Mouse (Mus musculus) G1E (cell line): ENCODE measurements around the gene Palm2. TPM values are rescaled to one million over a fixed set of nuclear protein-coding genes. Genes with fewer than 3 reads are reported as not detected.

Experiments
- ATAC-seq: 2 replicates; pipeline ENCODE4 v1.8.0; 2016; ENCODE audit warnings: mild to moderate bottlenecking; ENCODE audit not compliant: insufficient number of reproducible peaks, poor library complexity, low FRiP score, severe bottlenecking; ENCODE audit errors: extremely low read depth
- DNase-seq: peaks from one replicate; pipeline ENCODE4 v3.0.0; 2012; ENCODE audit warnings: low spot score
- H3K27me3 ChIP-seq: 2 replicates; pipeline ENCODE4 v1.6.1; 2012; ENCODE audit warnings: mild to moderate bottlenecking, low read length, inconsistent platforms; ENCODE audit not compliant: insufficient read depth
- H3K36me3 ChIP-seq: replicated peaks from 2 replicates; pipeline ENCODE3; 2012; ENCODE audit warnings: mild to moderate bottlenecking, inconsistent platforms
- H3K4me1 ChIP-seq: 2 replicates; pipeline ENCODE4 v1.6.1; 2012; ENCODE audit warnings: low read depth, low read length, inconsistent platforms, mixed read lengths; ENCODE audit not compliant: insufficient read depth
- H3K4me3 ChIP-seq: 2 replicates; pipeline ENCODE4 v1.5.1; 2012; ENCODE audit warnings: low read depth, mild to moderate bottlenecking, inconsistent platforms, low read length, moderate library complexity, mixed read lengths
- H3K9me3 ChIP-seq: replicated peaks from 2 replicates; pipeline ENCODE4 v1.6.1; 2012; ENCODE audit warnings: inconsistent platforms
- CTCF ChIP-seq: IDR thresholded peaks from 2 replicates; pipeline ENCODE4 v1.5.1; 2012; ENCODE audit warnings: low read depth, low read length, inconsistent platforms, mixed read lengths
- GATA1 ChIP-seq: IDR thresholded peaks from 2 replicates; pipeline ENCODE4 v1.6.1; 2012; ENCODE audit warnings: borderline replicate concordance, low read length, inconsistent platforms, mixed read lengths
- GATA2 ChIP-seq: IDR thresholded peaks from 2 replicates; pipeline ENCODE4 v1.6.1; 2012; ENCODE audit warnings: low read depth, low read length, inconsistent platforms, borderline replicate concordance
- POLR2AphosphoS5 ChIP-seq: IDR thresholded peaks from 2 replicates; pipeline ENCODE4 v1.6.1; 2012; ENCODE audit warnings: low read depth, low read length, inconsistent platforms; ENCODE audit not compliant: insufficient replicate concordance
- TAL1 ChIP-seq: conservative IDR thresholded peaks from 2 replicates; pipeline ENCODE4 v1.6.1; 2012; ENCODE audit warnings: low read depth, low read length, inconsistent platforms, mixed read lengths
- polyA plus RNA-seq: library from polyadenylated mRNA; stranded (reverse); fragments of >175 nt; gene quantifications from 2 replicates; pipeline ENCODE4 v1.2.3, GENCODE M21; 2012
- total RNA-seq, 2 experiments: library from RNA; stranded (forward) in 1 of 2; stranded (reverse) in 1 of 2; fragments of 200-1000 nt in 1 of 2; fragments of >200 nt in 1 of 2; fragmentation: Nextera tagmentation in 1 of 2; gene quantifications; 2 replicates each; pipeline ENCODE4 v1.2.3; 2014 to 2017

Gene Palm2
- total and polyA plus RNA-seq, 3 experiments = 0.05 TPM; not detected in 2

DNA sequence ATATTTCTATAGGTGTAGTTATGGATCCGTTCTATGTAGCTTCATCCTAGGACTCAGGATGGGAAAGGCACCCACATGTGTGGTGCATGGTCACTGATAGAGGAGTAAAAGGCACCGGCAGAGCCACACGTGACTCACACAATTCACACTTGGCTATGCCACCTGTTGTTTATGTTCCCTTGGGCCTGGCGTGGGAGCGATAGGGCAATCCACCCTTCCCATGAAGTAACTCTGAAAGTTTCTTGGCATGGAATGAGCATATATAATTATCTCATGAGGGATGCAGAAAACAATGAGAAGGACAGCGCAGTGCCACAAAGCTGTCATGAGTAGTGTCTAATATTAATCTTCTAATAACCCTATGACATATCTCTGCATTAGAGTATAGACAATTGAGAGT is 296.0 kb downstream of the Palm2 start:
- DNase-seq = no peak
- no peak for ATAC-seq
- H3K36me3 ChIP-seq = no peaks in the 10 kb centered on the region
- H3K4me1 ChIP-seq = no peaks in the 10 kb centered on the region
- peaks cover 77% of the 10 kb centered on the region for H3K9me3 ChIP-seq
- H3K27me3 ChIP-seq = no peaks in the 10 kb centered on the region
- TF ChIP-seq GATA2 (no peak), TAL1 (no peak), CTCF (no peak), POLR2AphosphoS5 (no peak), GATA1 (no peak)
- no peak overlapping the region for H3K4me3 ChIP-seq

GRCm38 (mm10) chr4:57730801-57731598 is 297.0 kb downstream of the Palm2 start:
- DNase-seq = no peak
- Histone ChIP-seq H3K27me3 (no peaks in the 10 kb centered on the region), H3K4me1 (no peaks in the 10 kb centered on the region), H3K4me3 (no peak overlapping the region), H3K9me3 (peaks cover 79% of the 10 kb centered on the region), H3K36me3 (no peaks in the 10 kb centered on the region)
- no peak for TF ChIP-seq GATA2
- TF ChIP-seq TAL1 = no peak
- TF ChIP-seq CTCF = no peak
- TF ChIP-seq POLR2AphosphoS5 = no peak
- no peak for TF ChIP-seq GATA1
- no peak for ATAC-seq

DNA sequence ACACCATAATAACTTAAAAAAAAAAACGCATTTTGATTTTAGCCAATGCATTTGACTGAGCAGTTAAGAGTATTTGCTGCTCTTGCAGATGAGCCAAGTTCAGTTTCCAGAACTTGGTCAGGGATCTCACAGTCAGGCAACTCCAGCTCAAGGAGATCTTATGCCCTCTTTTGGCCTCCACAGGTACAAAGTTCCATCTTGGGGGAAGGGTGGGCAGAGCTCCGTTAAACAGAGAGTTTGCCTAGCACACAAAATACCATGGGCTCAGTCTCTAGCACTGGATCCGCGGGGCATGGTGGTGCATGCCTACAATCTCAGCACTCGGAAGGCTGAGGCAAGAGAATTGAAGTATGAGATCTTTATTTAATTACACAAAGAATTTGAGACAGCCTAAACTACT is 298.3 kb downstream of the Palm2 start:
- ATAC-seq (no peak), DNase-seq (no peak)
- Histone ChIP-seq H3K36me3 (no peaks in the 10 kb centered on the region), H3K4me1 (no peaks in the 10 kb centered on the region), H3K27me3 (no peaks in the 10 kb centered on the region), H3K4me3 (no peak overlapping the region), H3K9me3 (peaks cover 80% of the 10 kb centered on the region)
- TF ChIP-seq TAL1 (no peak), POLR2AphosphoS5 (no peak), GATA1 (no peak), CTCF (no peak), GATA2 (no peak)

- no peaks in the 10 kb centered on the region for H3K27me3 ChIP-seq
- no peaks in the 10 kb centered on the region for H3K36me3 ChIP-seq
- no peak for TF ChIP-seq CTCF
- no peak for TF ChIP-seq POLR2AphosphoS5
- TF ChIP-seq TAL1 = no peak
- no peak for TF ChIP-seq GATA1
- TF ChIP-seq GATA2 = no peak
- peaks cover 82% of the 10 kb centered on the region for H3K9me3 ChIP-seq
- H3K4me3 ChIP-seq = no peak overlapping the region
- DNase-seq (no peak), ATAC-seq (no peak)
- no peaks in the 10 kb centered on the region for H3K4me1 ChIP-seq
Observed at GRCm38 (mm10) chr4:57733445-57733844, 299.4 kb downstream of the Palm2 start.

GRCm38 (mm10) chr4:57735426-57735825 is 301.4 kb downstream of the Palm2 start:
- peaks cover 69% of the 10 kb centered on the region for H3K9me3 ChIP-seq
- no peaks in the 10 kb centered on the region for H3K27me3 ChIP-seq
- H3K4me1 ChIP-seq = no peaks in the 10 kb centered on the region
- H3K36me3 ChIP-seq = no peaks in the 10 kb centered on the region
- H3K4me3 ChIP-seq = no peak overlapping the region
- ATAC-seq = no peak
- TF ChIP-seq GATA2 = no peak
- TF ChIP-seq CTCF = no peak
- no peak for TF ChIP-seq POLR2AphosphoS5
- no peak for TF ChIP-seq GATA1
- no peak for TF ChIP-seq TAL1
- no peak for DNase-seq

DNA sequence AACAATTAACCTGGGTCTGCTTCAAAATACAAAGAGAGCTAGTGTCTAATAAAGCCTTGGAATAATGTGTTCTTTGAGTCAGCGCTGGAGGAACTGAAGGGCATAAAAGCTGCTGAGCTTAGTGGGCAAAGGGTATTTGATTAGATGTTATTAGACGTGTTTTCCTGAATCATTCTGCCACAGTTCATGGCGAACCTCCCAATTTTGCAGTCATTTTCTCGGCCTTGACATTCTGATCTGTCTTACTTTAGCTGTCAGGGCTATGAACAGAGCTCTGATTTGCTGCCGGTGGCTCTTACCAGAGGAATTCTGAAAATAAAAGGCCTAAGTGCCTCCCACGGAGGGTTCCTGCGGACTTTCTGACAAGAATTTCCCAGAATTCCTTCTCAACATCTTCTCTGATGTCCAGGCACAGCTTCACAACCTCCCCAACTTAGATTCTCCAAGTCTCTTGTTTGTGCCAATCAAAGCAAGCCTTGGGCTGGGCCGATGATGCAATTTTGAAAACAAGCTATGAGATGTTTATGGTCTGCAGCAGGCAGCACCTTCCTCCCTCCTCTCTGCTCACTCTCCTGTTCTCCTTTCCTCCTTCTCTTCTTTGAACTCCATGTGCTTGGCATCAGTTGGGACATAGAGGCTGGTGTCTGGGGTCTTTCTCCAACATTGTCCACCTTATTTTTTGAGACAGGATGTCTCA is 305.0 kb downstream of the Palm2 start:
- Histone ChIP-seq H3K4me3 (no peak overlapping the region), H3K9me3 (peaks cover 70% of the 10 kb centered on the region), H3K27me3 (no peaks in the 10 kb centered on the region), H3K4me1 (no peaks in the 10 kb centered on the region), H3K36me3 (no peaks in the 10 kb centered on the region)
- no peak for TF ChIP-seq CTCF
- TF ChIP-seq GATA2 = no peak
- no peak for TF ChIP-seq GATA1
- no peak for TF ChIP-seq POLR2AphosphoS5
- TF ChIP-seq TAL1 = no peak
- DNase-seq (no peak), ATAC-seq (no peak)
